In genomic region chr1:74386363-74386713, GRCm38 (mm10) we compare ENCODE assay signal across 9 mouse cellular contexts. TPM values are rescaled to one million over a fixed set of nuclear protein-coding genes. Genes with fewer than 3 reads are reported as not detected.
DNase-seq lines count a peak whose midpoint lies in the region; ATAC-seq and TF ChIP-seq lines count a peak whose summit lies in the region.
"Had no signal": no experiment of that assay in that cellular context is flagged by ENCODE, and none has a peak within 500 bp of the region (broad histone marks: within the 10 kb centered on the region; RNA-seq: fewer than 3 reads in every experiment).

No protein-coding gene starts in this region.

- no peak for ATAC-seq in kidney, embryonic 16.5 days (ENCODE audit: low FRiP score, low TSS enrichment)
- ATAC-seq in hindbrain, embryonic 16.5 days = no peak
- no peak for ATAC-seq in midbrain, embryonic 16.5 days

- H3K27me3 ChIP-seq in kidney, embryonic 16.5 days (ENCODE audit: insufficient read depth, low read length) = no peaks in the 10 kb centered on the region
- H3K27me3 ChIP-seq in hindbrain, embryonic 16.5 days (replicated peaks; ENCODE audit: control insufficient read depth, insufficient read depth, low read length) = peaks cover 6% of the 10 kb centered on the region; the same call in 1 of the 2 replicates
- peaks cover 10% of the 10 kb centered on the region for H3K27me3 ChIP-seq in midbrain, embryonic 16.5 days (ENCODE audit: control insufficient read depth, insufficient read depth, low read depth, low read length)

- H3K4me1 ChIP-seq in kidney, embryonic 16.5 days (ENCODE audit: insufficient read depth, low read length) = peaks cover 29% of the 10 kb centered on the region
- no peaks in the 10 kb centered on the region for H3K4me1 ChIP-seq in cortical plate, adult 2 months (ENCODE audit: control insufficient read depth, insufficient read depth, low read length)
- peaks cover 16% of the 10 kb centered on the region for H3K4me1 ChIP-seq in hindbrain, embryonic 16.5 days (ENCODE audit: control insufficient read depth, insufficient read depth, low read depth, low read length)
- peaks cover 5% of the 10 kb centered on the region for H3K4me1 ChIP-seq in midbrain, embryonic 16.5 days (ENCODE audit: control insufficient read depth, insufficient read depth, low read length)

- H3K4me2 ChIP-seq in kidney, embryonic 16.5 days (replicated peaks; ENCODE audit: low read depth, low read length) = peak overlapping the region; percentile 57
- H3K4me2 ChIP-seq in hindbrain, embryonic 16.5 days (ENCODE audit: low read length) = peak overlapping the region; percentile 87
- H3K4me2 ChIP-seq in midbrain, embryonic 16.5 days (ENCODE audit: low read length) = peak overlapping the region; percentile 64

- no peaks in the 10 kb centered on the region for H3K9me3 ChIP-seq in kidney, embryonic 16.5 days (ENCODE audit: low read length)
- H3K9me3 ChIP-seq in hindbrain, embryonic 16.5 days (ENCODE audit: control insufficient read depth, low read length) = no peaks in the 10 kb centered on the region
- no peaks in the 10 kb centered on the region for H3K9me3 ChIP-seq in midbrain, embryonic 16.5 days (replicated peaks; ENCODE audit: control insufficient read depth, low read length, poor library complexity, severe bottlenecking)

- DNase-seq in kidney, adult 9 months = no peak
- DNase-seq in cerebellum, adult 11-12 months = no peak
- DNase-seq in Muller cell, postnatal 12 days (ENCODE audit: inconsistent ontology term) = no peak
- DNase-seq in layer of hippocampus, postnatal 25 days (ENCODE audit: extremely low spot score in 1 of 2, low spot score in 1 of 2) = no peak

- peak overlapping the region; percentile 79 for H3K9ac ChIP-seq in kidney, embryonic 16.5 days (replicated peaks; ENCODE audit: low read length)
- H3K9ac ChIP-seq in hindbrain, embryonic 16.5 days (ENCODE audit: low read depth, low read length) = peak overlapping the region; percentile 83
- peak overlapping the region; percentile 71 for H3K9ac ChIP-seq in midbrain, embryonic 16.5 days (ENCODE audit: low read depth, low read length)

- no peak for TF ChIP-seq POLR2A in cortical plate, adult 2 months (IDR thresholded peaks at IDR 0.05; ENCODE audit: extremely low read depth, insufficient read depth, low read length)

- peak overlapping the region; percentile 61 for H3K4me3 ChIP-seq in kidney, embryonic 16.5 days (ENCODE audit: low read length)
- peak overlapping the region; percentile 57 for H3K4me3 ChIP-seq in cortical plate, adult 2 months (ENCODE audit: insufficient read depth, low read length)
- H3K4me3 ChIP-seq in hindbrain, embryonic 16.5 days (ENCODE audit: low read length) = peak overlapping the region; percentile 81
- H3K4me3 ChIP-seq in midbrain, embryonic 16.5 days (ENCODE audit: low read depth, low read length) = peak overlapping the region; percentile 67

- peak overlapping the region; percentile 100 for H3K27ac ChIP-seq in kidney, embryonic 16.5 days (ENCODE audit: low read length)
- peak overlapping the region; percentile 96 for H3K27ac ChIP-seq in cortical plate, adult 2 months (ENCODE audit: insufficient read depth, low read length)
- H3K27ac ChIP-seq in hindbrain, embryonic 16.5 days (ENCODE audit: low read depth, low read length) = peak overlapping the region; percentile 96
- peak overlapping the region; percentile 88 for H3K27ac ChIP-seq in midbrain, embryonic 16.5 days (ENCODE audit: low read length)

- 50% methylated on average over 7 of the region's 10 CpGs for WGBS in kidney, embryonic 16.5 days
- WGBS in hindbrain, embryonic 16.5 days = 54% methylated on average over 7 of the region's 10 CpGs
- WGBS in midbrain, embryonic 16.5 days = 56% methylated on average over 7 of the region's 10 CpGs

- TF ChIP-seq CTCF in cortical plate, adult 2 months (IDR thresholded peaks at IDR 0.05; ENCODE audit: extremely low read depth, insufficient read depth, low read length) = no peak

- H3K36me3 ChIP-seq in kidney, embryonic 16.5 days (ENCODE audit: insufficient read depth, low read length) = no peaks in the 10 kb centered on the region
- no peaks in the 10 kb centered on the region for H3K36me3 ChIP-seq in hindbrain, embryonic 16.5 days (ENCODE audit: control insufficient read depth, insufficient read depth, low read length)
- no peaks in the 10 kb centered on the region for H3K36me3 ChIP-seq in midbrain, embryonic 16.5 days (ENCODE audit: control insufficient read depth, insufficient read depth, low read length)

RNA-seq across cellular contexts. Expression of gene Ctdsp1, which starts 5.0 kb away (rescaled TPM):
- 91.1 and 94.0 TPM in 2 replicates for polyA plus RNA-seq in kidney, embryonic 16.5 days (2015; fragmentation: Nextera tagmentation; extraction: Ambion mirVana)
- 25.4 and 26.8 TPM in 2 replicates for polyA plus RNA-seq in cortical plate, adult 2 months (2012; rRNA removed)
- polyA plus RNA-seq in hindbrain, embryonic 16.5 days (2015; fragmentation: Nextera tagmentation; extraction: Ambion mirVana) = 19.0 and 20.0 TPM in 2 replicates
- 12.5 and 13.7 TPM in 2 replicates for polyA plus RNA-seq in midbrain, embryonic 16.5 days (2015; fragmentation: Nextera tagmentation; extraction: Ambion mirVana)
- 10 to 100 TPM; 32.2 to 34.1 TPM for total RNA-seq in layer of hippocampus, postnatal 25 days (2021)

RNA-seq across cellular contexts. Expression of gene Slc11a1, which starts 11.3 kb away (rescaled TPM):
- 4.5 and 5.4 TPM in 2 replicates for polyA plus RNA-seq in kidney, embryonic 16.5 days (2015; fragmentation: Nextera tagmentation; extraction: Ambion mirVana)
- 7.6 and 8.9 TPM in 2 replicates for polyA plus RNA-seq in cortical plate, adult 2 months (2012; rRNA removed)
- 2.6 and 3.3 TPM in 2 replicates for polyA plus RNA-seq in hindbrain, embryonic 16.5 days (2015; fragmentation: Nextera tagmentation; extraction: Ambion mirVana)
- 1.2 and 2.4 TPM in 2 replicates for polyA plus RNA-seq in midbrain, embryonic 16.5 days (2015; fragmentation: Nextera tagmentation; extraction: Ambion mirVana)
- total RNA-seq in layer of hippocampus, postnatal 25 days (2021) = 1 to 10 TPM; 1.7 to 4.2 TPM

RNA-seq across cellular contexts. Expression of gene Vil1, which starts 22.8 kb away (rescaled TPM):
- polyA plus RNA-seq in kidney, embryonic 16.5 days (2015; fragmentation: Nextera tagmentation; extraction: Ambion mirVana) = 17.5 and 18.0 TPM in 2 replicates
- 0.56 and 0.66 TPM in 2 replicates for polyA plus RNA-seq in cortical plate, adult 2 months (2012; rRNA removed)
- polyA plus RNA-seq in hindbrain, embryonic 16.5 days (2015; fragmentation: Nextera tagmentation; extraction: Ambion mirVana) = 0.19 and 0.22 TPM in 2 replicates
- polyA plus RNA-seq in midbrain, embryonic 16.5 days (2015; fragmentation: Nextera tagmentation; extraction: Ambion mirVana) = 0.24 and 0.35 TPM in 2 replicates
- 1 to 10 TPM in 1 of 2 experiments, under 1 TPM in 1; 0.52 to 1.1 TPM for total RNA-seq in layer of hippocampus, postnatal 25 days (2021)
- total RNA-seq: gastrocnemius, postnatal 36 days had no signal

RNA-seq across cellular contexts. Expression of gene Catip, which starts 24.4 kb away (rescaled TPM):
- polyA plus RNA-seq in kidney, embryonic 16.5 days (2015; fragmentation: Nextera tagmentation; extraction: Ambion mirVana) = 0.50 and 0.53 TPM in 2 replicates
- 4.6 and 5.1 TPM in 2 replicates for polyA plus RNA-seq in cortical plate, adult 2 months (2012; rRNA removed)
- polyA plus RNA-seq in hindbrain, embryonic 16.5 days (2015; fragmentation: Nextera tagmentation; extraction: Ambion mirVana) = 2.2 and 2.8 TPM in 2 replicates
- polyA plus RNA-seq in midbrain, embryonic 16.5 days (2015; fragmentation: Nextera tagmentation; extraction: Ambion mirVana) = 2.0 and 2.5 TPM in 2 replicates
- total RNA-seq in layer of hippocampus, postnatal 25 days (2021) = 1 to 10 TPM; 1.0 to 1.1 TPM

Comparison
In these comparisons a context has a peak if more than half of its experiments do, and no peak if none do; other contexts are left out.
1. RNA of gene Vil1, which starts 22.8 kb away (polyA plus RNA-seq): 17.5 to 18.0 TPM in kidney, embryonic 16.5 days; 0.56 to 0.66 TPM in cortical plate, adult 2 months, 0.24 to 0.35 TPM in midbrain, embryonic 16.5 days and 0.19 to 0.22 TPM in hindbrain, embryonic 16.5 days; every median in the first group is over 10 times any median in the second.
2. Peak in every context shown above with its lines, with median percentiles within 50 percentile points of each other: H3K27ac ChIP-seq, H3K4me2 ChIP-seq, H3K4me3 ChIP-seq and H3K9ac ChIP-seq.